Mouse (Mus musculus): ENCODE data around the gene Satb2.
A peak's percentile ranks its signal among the peaks of the same experiment; 100 is the strongest.

DNA sequence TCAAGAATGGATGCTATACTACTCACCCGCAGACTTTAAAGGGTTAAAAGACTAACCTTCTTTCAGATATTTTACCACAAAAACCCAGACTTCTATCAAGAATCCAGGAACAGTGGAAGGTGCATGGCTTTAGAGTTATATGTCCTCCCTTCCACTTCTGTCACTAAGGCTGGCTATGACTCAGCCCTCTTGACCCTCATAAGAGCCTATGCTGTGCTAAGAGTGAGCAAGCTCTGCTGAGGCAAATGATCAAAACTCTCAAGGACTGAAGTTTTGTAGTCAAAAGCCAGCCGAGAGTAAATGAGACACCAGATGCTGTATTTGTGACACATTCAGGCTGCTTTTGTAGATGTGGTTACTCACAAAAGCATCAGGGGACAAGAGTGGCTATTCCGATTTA, 81.8 kb downstream of the Satb2 start:
- no peak for TF ChIP-seq CTCF (IDR thresholded peaks at IDR 0.05)
- TF ChIP-seq EP300 (IDR thresholded peaks at IDR 0.05) = peak; percentile 77
